Mouse (Mus musculus) mouse trophoblast stem cell (cell line): ENCODE measurements around the gene Fkrp.

Source experiments
- in situ Hi-C, 2 experiments: fragments of 300-500 bp; cut with MseI, MboI; formaldehyde crosslinking; loops; 2 replicates in 1 of 2; 3 replicates in 1 of 2; pipeline ENCODE4 v1.15.1; 2025

Gene Fkrp

GRCm38 (mm10) chr7:16793010-16793725 is 23.4 kb downstream of the Fkrp start:
- in situ Hi-C loops, result no loop called here

GRCm38 (mm10) chr7:16792316-16792715 is 24.2 kb downstream of the Fkrp start:
- in situ Hi-C loops, result no loop called here

- in situ Hi-C loops, result no loop called here
Observed at GRCm38 (mm10) chr7:16785541-16786083, 30.9 kb downstream of the Fkrp start.

GRCm38 (mm10) chr7:16784498-16784976 is 32.0 kb downstream of the Fkrp start:
- in situ Hi-C loops, result no loop called here

GRCm38 (mm10) chr7:16783758-16784415 is 32.6 kb downstream of the Fkrp start:
- in situ Hi-C loops, result no loop called here

- in situ Hi-C loops, result no loop called here
Observed at GRCm38 (mm10) chr7:16783224-16783688, 33.3 kb downstream of the Fkrp start.

- in situ Hi-C loops, result no loop called here
Observed at GRCm38 (mm10) chr7:16782555-16783125, 33.9 kb downstream of the Fkrp start.

GRCm38 (mm10) chr7:16781816-16782554 is 34.5 kb downstream of the Fkrp start:
- in situ Hi-C loops, result no loop called here

- in situ Hi-C loops, result no loop called here
Observed at GRCm38 (mm10) chr7:16781555-16781815, 35.0 kb downstream of the Fkrp start.

- in situ Hi-C loops, result no loop called here
Observed at GRCm38 (mm10) chr7:16780825-16781554, 35.5 kb downstream of the Fkrp start, which contains the start of gene Slc1a5. Gene Slc1a5, plus strand, starts transcription at chr7:16781340.

GRCm38 (mm10) chr7:16780076-16780475 is 36.5 kb downstream of the Fkrp start:
- in situ Hi-C loops, result no loop called here

- in situ Hi-C loops, result no loop called here
Observed at GRCm38 (mm10) chr7:16775888-16776287, 40.6 kb downstream of the Fkrp start.

- in situ Hi-C loops, result no loop called here
Observed at GRCm38 (mm10) chr7:16766443-16766842, 50.1 kb downstream of the Fkrp start.

GRCm38 (mm10) chr7:16763463-16764218 is 52.9 kb downstream of the Fkrp start:
- in situ Hi-C loops, result no loop called here

GRCm38 (mm10) chr7:16761630-16762029 is 54.9 kb downstream of the Fkrp start:
- in situ Hi-C loops, result no loop called here

- in situ Hi-C loops, result no loop called here
Observed at GRCm38 (mm10) chr7:16761005-16761481, 55.5 kb downstream of the Fkrp start.

GRCm38 (mm10) chr7:16760292-16760691 is 56.2 kb downstream of the Fkrp start:
- in situ Hi-C loops, result no loop called here
